Mouse (Mus musculus) ES-E14 (cell line): Measurements from ENCODE around the gene Robo3.

ENCODE experiments used
- CHD2 ChIP-seq: IDR thresholded peaks from 2 replicates; pipeline ENCODE4 v1.6.1; 2014; ENCODE audit warnings: mild to moderate bottlenecking, low read depth, low read length, inconsistent platforms
- HCFC1 ChIP-seq: IDR thresholded peaks from 2 replicates; pipeline ENCODE4 v1.6.1; 2012; ENCODE audit warnings: low read length, inconsistent platforms, borderline replicate concordance; ENCODE audit not compliant: insufficient read depth
- MAFK ChIP-seq: IDR thresholded peaks from 2 replicates; pipeline ENCODE4 v1.6.1; 2014; ENCODE audit warnings: mild to moderate bottlenecking, low read depth, low read length, inconsistent platforms; ENCODE audit not compliant: insufficient read depth
- ZC3H11A ChIP-seq: IDR thresholded peaks from 2 replicates; pipeline ENCODE4 v1.6.1; 2012; ENCODE audit warnings: low read depth, mild to moderate bottlenecking, inconsistent platforms, low read length, borderline replicate concordance
- ZNF384 ChIP-seq: IDR thresholded peaks from 2 replicates; pipeline ENCODE4 v1.6.1; 2012; ENCODE audit warnings: low read depth, low read length, inconsistent platforms

GRCm38 (mm10) chr9:37454991-37455390 lies 21.9 kb upstream of the Robo3 start:
- TF ChIP-seq MAFK, result no peak
- TF ChIP-seq ZNF384, result no peak
- TF ChIP-seq CHD2, result no peak
- no peak for TF ChIP-seq HCFC1
- no peak for TF ChIP-seq ZC3H11A
